Mouse (Mus musculus) CD4-positive helper T cell, adult 2 months (primary cell): ENCODE data around the gene Tmem60.

Source experiments
- DNase-seq: peaks from one replicate; pipeline ENCODE4 v3.0.0-alpha.2; 2012; ENCODE audit warnings: low read depth, missing footprints, low spot score

Tmem60 gene

GRCm38 (mm10) chr5:20906191-20906590 lies 24.2 kb downstream of the Tmem60 start:
- DNase-seq = no peak

- DNase-seq = no peak
Observed at GRCm38 (mm10) chr5:20911741-20912140, 29.8 kb downstream of the Tmem60 start.

- DNase-seq = peak; percentile 73
Observed at GRCm38 (mm10) chr5:20913372-20914275, 31.6 kb downstream of the Tmem60 start.

- DNase-seq = no peak
Observed at GRCm38 (mm10) chr5:20918967-20919366, 37.0 kb downstream of the Tmem60 start.

GRCm38 (mm10) chr5:20919566-20919965 lies 37.6 kb downstream of the Tmem60 start:
- DNase-seq = no peak

- DNase-seq = no peak
Observed at GRCm38 (mm10) chr5:20924608-20925007, 42.6 kb downstream of the Tmem60 start.

GRCm38 (mm10) chr5:20925451-20925850 lies 43.5 kb downstream of the Tmem60 start:
- no peak for DNase-seq

- DNase-seq = no peak
Observed at GRCm38 (mm10) chr5:20929669-20930151, 47.7 kb downstream of the Tmem60 start.

- no peak for DNase-seq
Observed at GRCm38 (mm10) chr5:20930430-20930829, 48.4 kb downstream of the Tmem60 start.

- peak; percentile 51 for DNase-seq
Observed at GRCm38 (mm10) chr5:20931300-20931699, 49.3 kb downstream of the Tmem60 start.

GRCm38 (mm10) chr5:20932585-20932984 lies 50.6 kb downstream of the Tmem60 start:
- peak; percentile 33 for DNase-seq

- no peak for DNase-seq
Observed at GRCm38 (mm10) chr5:20935934-20936333, 53.9 kb downstream of the Tmem60 start.
